Mouse (Mus musculus) forebrain, postnatal 0 days (tissue): ENCODE data around the gene Nfat5. TPM values are rescaled to one million over a fixed set of nuclear protein-coding genes. Genes with fewer than 3 reads are reported as not detected.

Experiments
- ATAC-seq: fragments of 200-750 bp; cut with Nextera tagmentation; 2 replicates; pipeline ENCODE4 v1.8.0; 2017; ENCODE audit warnings: mild to moderate bottlenecking, moderate library complexity
- DNase-seq: peaks from one replicate; pipeline ENCODE4 v3.0.0-alpha.2; 2015
- H3K27ac ChIP-seq: fragments of 300-500 bp; sonication (generic); 2 replicates; pipeline ENCODE4 v1.5.1; 2014; ENCODE audit warnings: low read depth, mild to moderate bottlenecking, antibody characterized with exemption, low read length, moderate library complexity, mixed read lengths
- H3K27me3 ChIP-seq: fragments of 300-500 bp; sonication (generic); 2 replicates; pipeline ENCODE4 v1.6.1; 2014; ENCODE audit warnings: mild to moderate bottlenecking, low read length, mixed read lengths; ENCODE audit not compliant: insufficient read depth
- H3K36me3 ChIP-seq: fragments of 300-500 bp; sonication (generic); 2 replicates; pipeline ENCODE4 v1.6.1; 2014; ENCODE audit warnings: mild to moderate bottlenecking, moderate library complexity; ENCODE audit not compliant: insufficient read depth
- H3K4me1 ChIP-seq: fragments of 300-500 bp; sonication (generic); 2 replicates; pipeline ENCODE4 v1.6.1; 2014; ENCODE audit warnings: antibody characterized with exemption; ENCODE audit not compliant: insufficient read depth
- H3K4me2 ChIP-seq: fragments of 300-500 bp; sonication (generic); 2 replicates; pipeline ENCODE4 v1.6.1; 2014; ENCODE audit warnings: low read depth, mild to moderate bottlenecking, moderate library complexity
- H3K4me3 ChIP-seq: fragments of 300-500 bp; sonication (generic); 2 replicates; pipeline ENCODE4 v1.5.1; 2014; ENCODE audit warnings: low read depth, low read length, mixed read lengths
- H3K9ac ChIP-seq: fragments of 300-500 bp; sonication (generic); 2 replicates; pipeline ENCODE4 v1.6.1; 2014; ENCODE audit warnings: mild to moderate bottlenecking
- H3K9me3 ChIP-seq: fragments of 300-500 bp; sonication (generic); 2 replicates; pipeline ENCODE4 v1.6.1; 2016; ENCODE audit warnings: low read length
- CTCF ChIP-seq: sonication (generic); IDR thresholded peaks from 2 replicates; pipeline ENCODE4 v1.5.1; 2016; ENCODE audit warnings: antibody characterized with exemption, control low read depth, low read depth
- WGBS: fragments of 180-500 bp; shearing (Covaris S2); extraction: QIAGEN DNeasy Blood & Tissue Kit; methylation state at CpG from one replicate; pipeline ENCODE4 v1.1.7; 2014; 5-methylcytosine and 5-hydroxymethylcytosine counted together
- polyA plus RNA-seq: library from polyadenylated mRNA; unstranded; fragments of >200 nt; fragmentation: Nextera tagmentation; extraction: Ambion mirVana; gene quantifications from 2 replicates; pipeline ENCODE4 v1.2.1, GENCODE M21; 2015
- total RNA-seq: library from RNA; depleted of rRNA; stranded (reverse); fragments of >200 nt; gene quantifications from 2 replicates; pipeline ENCODE4 v1.2.3, GENCODE M21; 2014

Nfat5 gene
- total and polyA plus RNA-seq, 2 experiments from 2014 or later: 4.2 to 22.1 TPM

GRCm38 (mm10) chr8:107292119-107292927, 947 bp upstream of the Nfat5 start:
- DNase-seq (no peak), ATAC-seq (no peak)
- Histone ChIP-seq H3K4me1 (peaks cover 4% of the 10 kb centered on the region; the same call in 1 of the 2 replicates), H3K27ac (peak overlapping the region; percentile 94), H3K27me3 (no peaks in the 10 kb centered on the region), H3K4me3 (peak overlapping the region; percentile 95), H3K9me3 (no peaks in the 10 kb centered on the region), H3K36me3 (no peaks in the 10 kb centered on the region), H3K4me2 (peak overlapping the region; percentile 61), H3K9ac (peak overlapping the region; percentile 92)
- TF ChIP-seq CTCF: no peak
- 56% methylated on average over 18 of the region's 18 CpGs for WGBS

GRCm38 (mm10) chr8:107293641-107294628, 665 bp downstream of the Nfat5 start:
- peak overlapping the region; percentile 61 for H3K4me2 ChIP-seq
- peak; percentile 67 for ATAC-seq
- no peaks in the 10 kb centered on the region for H3K36me3 ChIP-seq
- WGBS: 1% methylated on average over 57 of the region's 98 CpGs
- peak overlapping the region; percentile 94 for H3K27ac ChIP-seq
- H3K4me3 ChIP-seq: peak overlapping the region; percentile 95
- peaks cover 4% of the 10 kb centered on the region; the same call in 1 of the 2 replicates for H3K4me1 ChIP-seq
- TF ChIP-seq CTCF: no peak
- H3K27me3 ChIP-seq: no peaks in the 10 kb centered on the region
- H3K9ac ChIP-seq: peak overlapping the region; percentile 92
- H3K9me3 ChIP-seq: no peaks in the 10 kb centered on the region
- peak; percentile 16 for DNase-seq

DNA sequence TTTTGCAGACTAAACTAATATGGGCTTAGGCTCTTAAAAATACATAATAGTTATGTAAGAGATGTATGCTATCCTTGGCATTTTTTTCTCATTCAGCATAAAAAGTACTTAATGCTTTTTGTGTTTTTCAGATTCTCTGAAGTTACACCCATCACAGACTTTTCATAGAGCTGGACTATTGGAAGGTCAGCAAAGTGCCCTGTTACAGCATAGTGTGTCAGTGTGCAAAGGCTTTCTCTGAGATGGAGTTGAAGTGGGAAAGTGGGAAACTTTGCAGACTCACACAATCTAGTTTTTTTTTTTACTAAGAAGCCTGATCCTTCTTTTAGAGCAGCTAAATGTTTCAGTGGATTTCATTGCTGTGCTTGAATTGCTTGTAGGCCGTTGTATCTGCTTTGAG, 2.2 kb downstream of the Nfat5 start:
- Histone ChIP-seq H3K36me3 (no peaks in the 10 kb centered on the region), H3K9me3 (no peaks in the 10 kb centered on the region), H3K27ac (no peak overlapping the region), H3K27me3 (no peaks in the 10 kb centered on the region), H3K9ac (no peak overlapping the region), H3K4me2 (no peak overlapping the region; the same call in 1 of the 2 replicates), H3K4me1 (peaks cover 4% of the 10 kb centered on the region; the same call in 1 of the 2 replicates), H3K4me3 (no peak overlapping the region)
- no peak for TF ChIP-seq CTCF
- 83% methylated on average over 1 of the region's 1 CpGs for WGBS
- no peak for DNase-seq
- no peak for ATAC-seq

GRCm38 (mm10) chr8:107311876-107312275, 18.6 kb downstream of the Nfat5 start:
- no peaks in the 10 kb centered on the region for H3K4me1 ChIP-seq
- no peak overlapping the region for H3K9ac ChIP-seq
- no peak for DNase-seq
- H3K27ac ChIP-seq: no peak overlapping the region
- H3K4me3 ChIP-seq: no peak overlapping the region
- H3K27me3 ChIP-seq: no peaks in the 10 kb centered on the region
- H3K36me3 ChIP-seq: no peaks in the 10 kb centered on the region
- no peak overlapping the region for H3K4me2 ChIP-seq
- H3K9me3 ChIP-seq: no peaks in the 10 kb centered on the region
- no peak for TF ChIP-seq CTCF
- no peak for ATAC-seq

DNA sequence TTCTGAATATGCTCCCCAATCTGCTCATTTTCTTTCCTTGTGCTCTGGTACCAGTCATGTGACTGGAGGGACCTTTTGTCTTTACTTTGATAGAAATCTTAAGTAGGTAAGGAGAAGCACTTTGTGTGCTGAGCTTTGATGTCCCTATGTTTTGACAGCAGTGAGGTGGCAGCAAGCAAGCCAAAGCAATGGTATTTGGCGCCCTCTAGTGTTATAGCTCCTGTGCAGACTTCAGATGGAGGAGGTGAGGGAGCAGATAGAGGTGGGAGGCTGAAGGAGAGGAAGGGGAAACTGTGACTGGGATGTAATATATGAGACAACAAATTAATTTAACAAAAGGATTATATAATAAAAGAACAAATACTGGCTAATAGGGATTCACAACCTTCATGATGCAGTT, 30.9 kb downstream of the Nfat5 start:
- TF ChIP-seq CTCF: peak; percentile 96
- Histone ChIP-seq H3K36me3 (no peaks in the 10 kb centered on the region), H3K4me3 (no peak overlapping the region), H3K27ac (no peak overlapping the region), H3K27me3 (no peaks in the 10 kb centered on the region), H3K9ac (no peak overlapping the region), H3K9me3 (no peaks in the 10 kb centered on the region), H3K4me1 (no peaks in the 10 kb centered on the region), H3K4me2 (no peak overlapping the region)
- peak; percentile 91 for DNase-seq
- WGBS: 0% methylated on average over 1 of the region's 1 CpGs
- ATAC-seq: peak; percentile 78

GRCm38 (mm10) chr8:107329595-107329994, 36.3 kb downstream of the Nfat5 start:
- Histone ChIP-seq H3K27ac (no peak overlapping the region), H3K27me3 (no peaks in the 10 kb centered on the region), H3K9ac (no peak overlapping the region), H3K4me3 (no peak overlapping the region), H3K4me2 (no peak overlapping the region), H3K9me3 (no peaks in the 10 kb centered on the region), H3K36me3 (no peaks in the 10 kb centered on the region), H3K4me1 (no peaks in the 10 kb centered on the region)
- WGBS: 74% methylated on average over 1 of the region's 1 CpGs
- no peak for DNase-seq
- no peak for ATAC-seq
- TF ChIP-seq CTCF: peak; percentile 34; the same call in 1 of the 2 replicates
